Mouse (Mus musculus): Measurements from ENCODE around the gene Pirb. TPM values are rescaled to one million over a fixed set of nuclear protein-coding genes. Genes with fewer than 3 reads are reported as not detected.
A peak's percentile ranks its signal among the peaks of the same experiment; 100 is the strongest.
"Not testable (repeated sequence)": the region's sequence is repeated elsewhere in the genome, so short reads cannot be mapped to it uniquely, and the experiment has no call there.

The Pirb gene
- total and polyA plus RNA-seq, 2 experiments = 2.4 to 5.1 TPM

DNA sequence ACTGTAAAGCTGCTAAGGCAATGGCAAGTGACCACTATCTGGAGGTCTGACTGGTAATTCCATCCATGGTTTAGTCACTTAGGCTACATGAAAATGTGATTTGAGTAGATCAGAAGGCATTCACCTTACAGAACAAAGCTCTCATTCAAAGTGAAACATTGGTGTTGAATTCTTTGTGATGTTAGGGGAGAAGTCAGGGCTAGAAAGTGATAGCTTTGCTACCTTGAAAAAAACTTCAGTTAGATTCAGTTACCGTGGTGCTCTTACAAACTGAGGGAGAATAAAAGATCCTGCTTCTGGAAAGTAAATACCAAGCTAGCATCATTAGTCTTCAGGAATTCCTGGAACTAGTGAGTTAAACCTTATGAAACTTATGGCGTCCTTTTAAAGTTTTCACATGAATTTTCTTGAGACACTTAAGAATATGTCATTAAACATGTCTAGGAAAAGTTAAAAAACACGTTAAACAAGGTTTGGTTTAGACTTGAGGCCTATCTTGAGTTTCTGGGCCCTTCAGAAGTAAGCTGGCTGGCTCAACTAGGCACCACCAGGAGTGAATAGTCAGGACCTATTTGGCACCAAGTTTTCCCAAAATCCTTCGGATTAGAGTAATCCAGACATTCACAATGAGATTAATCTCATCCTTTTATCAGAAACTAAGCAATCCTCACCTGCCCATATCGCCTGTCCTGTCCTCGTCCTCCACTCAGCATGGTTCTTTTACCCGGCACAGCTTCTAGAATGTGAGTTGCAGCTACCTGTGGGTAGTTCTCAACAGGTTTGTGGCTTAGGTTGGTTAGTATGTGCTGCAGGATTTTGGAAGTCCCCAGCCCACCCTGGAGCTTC is 12.4 kb downstream of the Pirb start:
- H3K36me3 ChIP-seq (ENCODE audit: control insufficient read depth, insufficient read depth, low read length) = peaks cover 23% of the 10 kb centered on the region

GRCm38 (mm10) chr7:3707027-3707426 is 13.2 kb downstream of the Pirb start:
- H3K4me1 ChIP-seq (ENCODE audit: control insufficient read depth, insufficient read depth, low read length) = peaks cover 2% of the 10 kb centered on the region; the same call in 1 of the 2 replicates
- H3K36me3 ChIP-seq (ENCODE audit: control insufficient read depth, insufficient read depth, low read length) = peaks cover 23% of the 10 kb centered on the region
- 73% methylated on average over 4 of the region's 4 CpGs for WGBS
- no peak overlapping the region for H3K27ac ChIP-seq (replicated peaks; ENCODE audit: insufficient read depth, low read depth, low read length)
- no peaks in the 10 kb centered on the region for H3K27me3 ChIP-seq (ENCODE audit: control insufficient read depth, insufficient read depth, low read length)
- DNase-seq (ENCODE audit: extremely low read depth, low read depth, low spot score) = peak; percentile 59
- no peak overlapping the region for H3K4me3 ChIP-seq (ENCODE audit: insufficient read depth, low read depth, low read length)
- H3K79me2 ChIP-seq (ENCODE audit: control insufficient read depth, insufficient read depth, low read length) = no peaks in the 10 kb centered on the region; the same call in 1 of the 2 replicates
- TF ChIP-seq CTCF (IDR thresholded peaks at IDR 0.05; ENCODE audit: low read depth, low read length) = no peak
- no peak for TF ChIP-seq POLR2A (IDR thresholded peaks at IDR 0.05; ENCODE audit: extremely low read depth, insufficient read depth, low read length)
- H3K9ac ChIP-seq (ENCODE audit: low read depth, low read length) = no peak overlapping the region

More for the DNA sequence above, 12.4 kb downstream of the Pirb start:
- no peaks in the 10 kb centered on the region; the same call in 1 of the 2 replicates for H3K79me2 ChIP-seq (ENCODE audit: control insufficient read depth, insufficient read depth, low read length)
- WGBS = 79% methylated on average over 7 of the region's 7 CpGs
- H3K4me1 ChIP-seq (ENCODE audit: control insufficient read depth, insufficient read depth, low read length) = peaks cover 2% of the 10 kb centered on the region; the same call in 1 of the 2 replicates
- H3K9ac ChIP-seq (ENCODE audit: low read depth, low read length) = no peak overlapping the region
- H3K27ac ChIP-seq (replicated peaks; ENCODE audit: insufficient read depth, low read depth, low read length) = no peak overlapping the region
- no peak for DNase-seq (ENCODE audit: extremely low read depth, low read depth, low spot score)
- TF ChIP-seq CTCF (IDR thresholded peaks at IDR 0.05; ENCODE audit: low read depth, low read length) (no peak), POLR2A (IDR thresholded peaks at IDR 0.05; ENCODE audit: extremely low read depth, insufficient read depth, low read length) (no peak)
- H3K4me3 ChIP-seq (ENCODE audit: insufficient read depth, low read depth, low read length) = no peak overlapping the region
- H3K27me3 ChIP-seq (ENCODE audit: control insufficient read depth, insufficient read depth, low read length) = no peaks in the 10 kb centered on the region

DNA sequence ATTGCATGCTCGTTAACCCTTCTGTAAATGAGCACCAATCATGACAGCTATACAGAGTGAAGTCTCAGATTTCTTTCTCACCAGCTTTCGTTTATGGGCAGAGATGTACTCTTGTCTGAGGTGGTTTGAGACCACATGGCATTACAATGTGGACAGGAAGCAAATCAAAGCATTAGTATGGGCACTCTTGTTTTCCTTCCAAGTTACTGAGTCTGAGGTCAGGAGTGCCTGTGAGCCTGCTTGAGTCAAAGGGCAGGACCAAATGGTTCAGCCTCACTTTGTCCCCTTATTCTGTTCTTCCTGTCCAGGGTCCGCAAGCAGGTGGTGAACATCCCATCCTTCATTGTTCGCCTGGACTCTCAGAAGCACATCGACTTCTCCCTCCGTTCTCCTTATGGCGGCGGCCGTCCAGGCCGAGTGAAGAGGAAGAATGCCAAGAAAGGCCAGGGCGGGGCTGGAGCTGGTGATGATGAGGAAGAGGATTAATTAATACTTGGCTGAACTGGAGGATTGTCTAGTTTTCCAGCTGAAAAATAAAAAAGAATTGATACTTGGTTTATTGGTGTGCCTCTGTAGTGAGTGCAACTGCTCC is 13.8 kb downstream of the Pirb start:
- 70% methylated on average over 11 of the region's 11 CpGs for WGBS
- H3K4me1 ChIP-seq (ENCODE audit: control insufficient read depth, insufficient read depth, low read length) = peaks cover 2% of the 10 kb centered on the region; the same call in 1 of the 2 replicates
- H3K27ac ChIP-seq (replicated peaks; ENCODE audit: insufficient read depth, low read depth, low read length) = no peak overlapping the region
- H3K79me2 ChIP-seq (ENCODE audit: control insufficient read depth, insufficient read depth, low read length) = no peaks in the 10 kb centered on the region; the same call in 1 of the 2 replicates
- no peak overlapping the region for H3K4me3 ChIP-seq (ENCODE audit: insufficient read depth, low read depth, low read length)
- no peak for DNase-seq (ENCODE audit: extremely low read depth, low read depth, low spot score)
- H3K36me3 ChIP-seq (ENCODE audit: control insufficient read depth, insufficient read depth, low read length) = peaks cover 23% of the 10 kb centered on the region
- H3K9ac ChIP-seq (ENCODE audit: low read depth, low read length) = no peak overlapping the region
- no peak for TF ChIP-seq CTCF (IDR thresholded peaks at IDR 0.05; ENCODE audit: low read depth, low read length)
- no peak for TF ChIP-seq POLR2A (IDR thresholded peaks at IDR 0.05; ENCODE audit: extremely low read depth, insufficient read depth, low read length)
- H3K27me3 ChIP-seq (ENCODE audit: control insufficient read depth, insufficient read depth, low read length) = no peaks in the 10 kb centered on the region

DNA sequence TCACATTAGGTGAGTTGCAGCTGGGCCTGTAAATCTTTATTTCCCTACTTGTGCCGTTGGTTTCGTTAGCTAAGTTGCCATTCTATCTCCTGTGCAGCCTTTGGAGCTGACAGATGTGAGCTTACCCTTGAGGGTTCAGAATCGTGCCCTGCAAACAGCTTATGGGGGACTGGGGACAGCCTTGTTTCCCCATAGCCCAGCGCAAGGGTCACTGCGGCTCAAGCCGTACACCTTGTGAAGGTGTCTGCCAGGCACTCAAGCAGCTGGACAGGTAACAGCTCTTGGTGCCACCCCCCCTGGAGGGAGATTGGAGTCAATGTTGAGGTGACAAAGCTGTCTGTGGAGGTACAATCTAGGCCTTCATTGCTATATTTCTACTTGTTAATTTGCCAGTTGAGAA is 14.3 kb downstream of the Pirb start:
- DNase-seq (ENCODE audit: extremely low read depth, low read depth, low spot score) = no peak
- Histone ChIP-seq H3K27me3 (ENCODE audit: control insufficient read depth, insufficient read depth, low read length) (no peaks in the 10 kb centered on the region), H3K36me3 (ENCODE audit: control insufficient read depth, insufficient read depth, low read length) (peaks cover 24% of the 10 kb centered on the region), H3K9ac (ENCODE audit: low read depth, low read length) (peak overlapping the region; percentile 42; the same call in 1 of the 2 replicates), H3K4me3 (ENCODE audit: insufficient read depth, low read depth, low read length) (no peak overlapping the region), H3K4me1 (ENCODE audit: control insufficient read depth, insufficient read depth, low read length) (peaks cover 2% of the 10 kb centered on the region; the same call in 1 of the 2 replicates), H3K27ac (replicated peaks; ENCODE audit: insufficient read depth, low read depth, low read length) (no peak overlapping the region), H3K79me2 (ENCODE audit: control insufficient read depth, insufficient read depth, low read length) (no peaks in the 10 kb centered on the region; the same call in 1 of the 2 replicates)
- WGBS = 36% methylated on average over 6 of the region's 6 CpGs
- no peak for TF ChIP-seq CTCF (IDR thresholded peaks at IDR 0.05; ENCODE audit: low read depth, low read length)
- no peak for TF ChIP-seq POLR2A (IDR thresholded peaks at IDR 0.05; ENCODE audit: extremely low read depth, insufficient read depth, low read length)

DNA sequence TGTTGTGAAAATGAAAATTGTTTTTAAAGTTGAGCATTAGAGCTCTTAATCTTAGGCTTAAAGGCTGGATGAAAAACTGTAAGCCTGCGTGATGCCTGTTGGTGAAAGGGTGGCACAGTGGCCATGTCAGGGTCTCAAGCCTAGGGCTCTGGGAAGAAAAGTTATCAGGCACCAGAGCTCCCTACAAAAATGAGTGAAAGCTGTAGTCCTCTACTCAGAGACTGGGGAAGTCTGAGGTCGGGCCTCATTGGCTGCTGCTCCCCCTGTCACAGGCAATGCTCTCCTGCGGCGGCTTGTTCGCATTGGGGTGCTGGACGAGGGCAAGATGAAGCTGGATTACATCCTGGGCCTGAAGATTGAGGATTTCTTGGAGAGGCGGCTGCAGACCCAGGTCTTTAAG is 14.7 kb downstream of the Pirb start:
- not testable (repeated sequence) for H3K9ac ChIP-seq (ENCODE audit: low read depth, low read length); H3K79me2 ChIP-seq (ENCODE audit: control insufficient read depth, insufficient read depth, low read length); H3K27ac ChIP-seq (replicated peaks; ENCODE audit: insufficient read depth, low read depth, low read length); H3K4me3 ChIP-seq (ENCODE audit: insufficient read depth, low read depth, low read length); H3K27me3 ChIP-seq (ENCODE audit: control insufficient read depth, insufficient read depth, low read length); H3K4me1 ChIP-seq (ENCODE audit: control insufficient read depth, insufficient read depth, low read length); DNase-seq (ENCODE audit: extremely low read depth, low read depth, low spot score)
- peaks cover 25% of the 10 kb centered on the region for H3K36me3 ChIP-seq (ENCODE audit: control insufficient read depth, insufficient read depth, low read length)
- 51% methylated on average over 7 of the region's 7 CpGs for WGBS
